Comparison of ENCODE assay signal across 9 mouse cellular contexts in the genomic region with DNA sequence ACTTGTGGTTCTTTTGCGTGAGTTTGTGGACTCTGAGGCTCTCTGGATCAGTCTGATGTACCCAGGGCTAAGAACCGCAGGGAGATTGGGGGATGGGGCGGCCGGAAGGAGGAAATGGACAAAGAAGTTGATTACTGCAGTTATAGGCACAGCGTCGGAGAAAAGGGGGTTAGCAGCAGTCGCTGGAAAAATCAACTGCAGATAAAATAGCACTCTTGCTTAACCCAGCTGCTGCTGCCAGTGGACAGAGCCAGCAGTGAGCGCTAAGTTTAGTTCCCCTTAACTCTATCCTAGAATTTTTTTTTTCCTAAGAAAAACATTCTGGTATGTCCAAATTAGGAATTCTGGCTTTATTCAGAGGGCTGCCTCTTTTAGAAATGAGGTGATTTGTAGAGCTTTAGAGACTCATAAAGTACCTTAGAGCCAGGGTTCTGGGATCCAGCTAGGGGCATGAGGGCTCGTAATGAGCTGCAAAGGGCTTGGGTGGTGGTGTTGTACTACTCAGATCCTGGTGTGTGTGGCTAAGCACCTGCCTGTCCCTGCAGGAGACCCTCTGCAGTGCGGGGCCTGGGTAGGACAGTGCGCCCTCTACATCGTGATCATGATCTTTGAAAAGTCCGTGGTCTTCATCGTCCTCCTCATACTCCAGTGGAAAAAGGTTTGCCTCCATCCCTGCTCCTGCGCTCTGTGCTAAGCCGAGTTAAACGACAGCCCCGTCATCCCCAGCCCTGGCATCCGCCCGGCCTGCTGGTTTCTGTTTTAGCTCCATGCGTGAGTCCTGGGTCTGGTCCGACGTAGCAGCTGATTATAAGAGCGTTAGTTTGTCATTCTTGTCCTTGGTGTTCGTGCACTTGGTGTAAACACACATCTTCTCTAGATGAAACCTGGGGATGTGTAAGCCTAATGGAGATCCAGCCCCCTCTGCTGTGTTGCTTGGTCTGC. TPM values are rescaled to one million over a fixed set of nuclear protein-coding genes. Genes with fewer than 3 reads are reported as not detected.
DNase-seq lines count a peak whose midpoint lies in the region; ATAC-seq and TF ChIP-seq lines count a peak whose summit lies in the region.
"Had no signal": no experiment of that assay in that cellular context is flagged by ENCODE, and none has a peak within 500 bp of the region (broad histone marks: within the 10 kb centered on the region; RNA-seq: fewer than 3 reads in every experiment).

No protein-coding gene starts in this region.

- no peak for TF ChIP-seq POLR2A in bone marrow, adult 2 months (IDR thresholded peaks at IDR 0.05; ENCODE audit: borderline replicate concordance, control insufficient read depth, low read depth, low read length)

- peak; percentile 34 for DNase-seq in embryonic facial prominence, embryonic 10.5 days (ENCODE audit: low spot score)
- DNase-seq in heart, postnatal 0 days (ENCODE audit: low spot score): peak; percentile 55
- no peak for DNase-seq in urinary bladder, postnatal 4 days (ENCODE audit: low spot score in 2 of 2)
- DNase-seq in layer of hippocampus, adult 9-11 months: no peak
- DNase-seq: thymus, adult 2 months had no signal

- no peak for TF ChIP-seq EP300 in heart, postnatal 0 days (IDR thresholded peaks at IDR 0.05; ENCODE audit: low read depth)

- TF ChIP-seq CTCF in bone marrow, adult 2 months (IDR thresholded peaks at IDR 0.05; ENCODE audit: control insufficient read depth, insufficient read depth, low read length): 0 out of 2 replicates have a peak, but pooled peaks have one; percentile 3
- TF ChIP-seq CTCF in heart, postnatal 0 days (IDR thresholded peaks at IDR 0.05; ENCODE audit: low read depth): no peak

- H3K4me2 ChIP-seq in heart, postnatal 0 days (ENCODE audit: low read depth, low read length): no peak overlapping the region
- H3K4me2 ChIP-seq in liver, embryonic 12.5 days: no peak overlapping the region
- no peak overlapping the region for H3K4me2 ChIP-seq in hindbrain, embryonic 12.5 days (replicated peaks)
- H3K4me2 ChIP-seq in forebrain, embryonic 12.5 days: no peak overlapping the region

- peaks cover 5% of the 10 kb centered on the region for H3K4me1 ChIP-seq in bone marrow, adult 2 months (ENCODE audit: control insufficient read depth, insufficient read depth, low read length)
- H3K4me1 ChIP-seq in embryonic facial prominence, embryonic 10.5 days: peaks cover 20% of the 10 kb centered on the region
- H3K4me1 ChIP-seq in heart, postnatal 0 days (ENCODE audit: control insufficient read depth, insufficient read depth): peaks cover 13% of the 10 kb centered on the region
- H3K4me1 ChIP-seq in liver, embryonic 12.5 days: peaks cover 41% of the 10 kb centered on the region
- H3K4me1 ChIP-seq in hindbrain, embryonic 12.5 days: no peaks in the 10 kb centered on the region
- no peaks in the 10 kb centered on the region; the same call in 1 of the 2 replicates for H3K4me1 ChIP-seq in forebrain, embryonic 12.5 days

- no peaks in the 10 kb centered on the region for H3K9me3 ChIP-seq in embryonic facial prominence, embryonic 10.5 days
- no peaks in the 10 kb centered on the region for H3K9me3 ChIP-seq in heart, postnatal 0 days (replicated peaks; ENCODE audit: control insufficient read depth, low read length)
- no peaks in the 10 kb centered on the region for H3K9me3 ChIP-seq in liver, embryonic 12.5 days (replicated peaks)
- no peaks in the 10 kb centered on the region for H3K9me3 ChIP-seq in hindbrain, embryonic 12.5 days (replicated peaks)
- H3K9me3 ChIP-seq in forebrain, embryonic 12.5 days: no peaks in the 10 kb centered on the region

- peak overlapping the region; percentile 12; the same call in 1 of the 2 replicates for H3K9ac ChIP-seq in heart, postnatal 0 days (replicated peaks; ENCODE audit: low read depth, low read length)
- no peak overlapping the region for H3K9ac ChIP-seq in liver, embryonic 12.5 days
- H3K9ac ChIP-seq in hindbrain, embryonic 12.5 days: no peak overlapping the region
- H3K9ac ChIP-seq in forebrain, embryonic 12.5 days: no peak overlapping the region

- H3K36me3 ChIP-seq in embryonic facial prominence, embryonic 10.5 days (replicated peaks): peaks cover 76% of the 10 kb centered on the region
- peaks cover 22% of the 10 kb centered on the region; the same call in 1 of the 2 replicates for H3K36me3 ChIP-seq in heart, postnatal 0 days (replicated peaks; ENCODE audit: control insufficient read depth, insufficient read depth, low read length)
- H3K36me3 ChIP-seq in liver, embryonic 12.5 days: peaks cover 40% of the 10 kb centered on the region
- peaks cover 24% of the 10 kb centered on the region for H3K36me3 ChIP-seq in hindbrain, embryonic 12.5 days
- H3K36me3 ChIP-seq in forebrain, embryonic 12.5 days (replicated peaks): peaks cover 26% of the 10 kb centered on the region

- ATAC-seq in heart, postnatal 0 days (ENCODE audit: insufficient read depth, low read depth): peak; percentile 31
- ATAC-seq in liver, embryonic 12.5 days: no peak
- ATAC-seq in hindbrain, embryonic 12.5 days (ENCODE audit: low FRiP score): no peak
- no peak for ATAC-seq in forebrain, embryonic 12.5 days (ENCODE audit: low FRiP score)

- WGBS in bone marrow, adult 2 months: 69% methylated on average over 25 of the region's 25 CpGs
- WGBS in embryonic facial prominence, embryonic 10.5 days: 80% methylated on average over 25 of the region's 25 CpGs
- WGBS in heart, postnatal 0 days: 45% methylated on average over 25 of the region's 25 CpGs
- WGBS in liver, embryonic 12.5 days (ENCODE audit: insufficient replicate concordance): 69% methylated on average over 25 of the region's 25 CpGs
- 91% methylated on average over 25 of the region's 25 CpGs for WGBS in hindbrain, embryonic 12.5 days
- WGBS in forebrain, embryonic 12.5 days: 89% methylated on average over 25 of the region's 25 CpGs

- no peaks in the 10 kb centered on the region for H3K27me3 ChIP-seq in embryonic facial prominence, embryonic 10.5 days (replicated peaks; ENCODE audit: low read depth, poor library complexity, severe bottlenecking)
- no peaks in the 10 kb centered on the region for H3K27me3 ChIP-seq in heart, postnatal 0 days (ENCODE audit: control insufficient read depth, insufficient read depth, low read length)
- no peaks in the 10 kb centered on the region for H3K27me3 ChIP-seq in liver, embryonic 12.5 days (replicated peaks)
- no peaks in the 10 kb centered on the region for H3K27me3 ChIP-seq in hindbrain, embryonic 12.5 days
- H3K27me3 ChIP-seq in forebrain, embryonic 12.5 days: no peaks in the 10 kb centered on the region

- no peak overlapping the region for H3K4me3 ChIP-seq in bone marrow, adult 2 months (replicated peaks; ENCODE audit: control insufficient read depth, low read depth, low read length)
- H3K4me3 ChIP-seq in embryonic facial prominence, embryonic 10.5 days: no peak overlapping the region
- H3K4me3 ChIP-seq in heart, postnatal 0 days (ENCODE audit: low read depth, low read length): no peak overlapping the region
- no peak overlapping the region for H3K4me3 ChIP-seq in liver, embryonic 12.5 days
- no peak overlapping the region for H3K4me3 ChIP-seq in hindbrain, embryonic 12.5 days
- no peak overlapping the region for H3K4me3 ChIP-seq in forebrain, embryonic 12.5 days (replicated peaks)

- H3K27ac ChIP-seq in bone marrow, adult 2 months (ENCODE audit: control insufficient read depth, insufficient read depth, low read depth, low read length, poor library complexity): peak overlapping the region; percentile 82
- peak overlapping the region; percentile 66; the same call in 1 of the 2 replicates for H3K27ac ChIP-seq in embryonic facial prominence, embryonic 10.5 days (replicated peaks)
- H3K27ac ChIP-seq in heart, postnatal 0 days (ENCODE audit: low read depth): peak overlapping the region; percentile 81
- H3K27ac ChIP-seq in liver, embryonic 12.5 days: peak overlapping the region; percentile 67
- H3K27ac ChIP-seq in hindbrain, embryonic 12.5 days: no peak overlapping the region
- no peak overlapping the region for H3K27ac ChIP-seq in forebrain, embryonic 12.5 days

RNA-seq across cellular contexts. Expression of a gene that starts 8.5 kb away (rescaled TPM):
- polyA plus RNA-seq in bone marrow, adult 2 months (2011; ENCODE audit: insufficient read depth, insufficient read length, low replicate concordance, missing spikeins): 2.1 and 4.9 TPM in 2 replicates
- polyA plus RNA-seq in embryonic facial prominence, embryonic 10.5 days (2016; fragmentation: Nextera tagmentation; extraction: Ambion mirVana): 0.52 and 0.67 TPM in 2 replicates
- 3.7 and 10.3 TPM in 2 replicates for total RNA-seq in heart, postnatal 0 days (2014; rRNA removed; ENCODE audit: low replicate concordance)
- polyA plus RNA-seq in heart, postnatal 0 days (2015; fragmentation: Nextera tagmentation; extraction: Ambion mirVana): 6.8 and 7.2 TPM in 2 replicates
- 0.49 and 0.51 TPM in 2 replicates for polyA plus RNA-seq in liver, embryonic 12.5 days (2016; fragmentation: Nextera tagmentation; extraction: Ambion mirVana)
- polyA plus RNA-seq in hindbrain, embryonic 12.5 days (2016; fragmentation: Nextera tagmentation; extraction: Ambion mirVana): 0.80 and 2.2 TPM in 2 replicates
- polyA plus RNA-seq in forebrain, embryonic 12.5 days (2016; fragmentation: Nextera tagmentation; extraction: Ambion mirVana): 0.15 and 0.47 TPM in 2 replicates

RNA-seq across cellular contexts. Expression of a gene that starts 15.8 kb away (rescaled TPM):
- polyA plus RNA-seq in bone marrow, adult 2 months (2011; ENCODE audit: insufficient read depth, insufficient read length, low replicate concordance, missing spikeins): 3.3 and 6.6 TPM in 2 replicates
- polyA plus RNA-seq in embryonic facial prominence, embryonic 10.5 days (2016; fragmentation: Nextera tagmentation; extraction: Ambion mirVana): not detected in 2 replicates
- total RNA-seq in heart, postnatal 0 days (2014; rRNA removed; ENCODE audit: low replicate concordance): 2.2 and 2.5 TPM in 2 replicates
- 0.61 and 1.0 TPM in 2 replicates for polyA plus RNA-seq in heart, postnatal 0 days (2015; fragmentation: Nextera tagmentation; extraction: Ambion mirVana)
- 8.8 and 9.2 TPM in 2 replicates for polyA plus RNA-seq in liver, embryonic 12.5 days (2016; fragmentation: Nextera tagmentation; extraction: Ambion mirVana)
- polyA plus RNA-seq in hindbrain, embryonic 12.5 days (2016; fragmentation: Nextera tagmentation; extraction: Ambion mirVana): 0.08 and 0.19 TPM in 2 replicates
- polyA plus RNA-seq in forebrain, embryonic 12.5 days (2016; fragmentation: Nextera tagmentation; extraction: Ambion mirVana): not detected in 2 replicates

RNA-seq across cellular contexts. Expression of a gene that starts 45.1 kb away (rescaled TPM):
- 5.5 and 18.2 TPM in 2 replicates for polyA plus RNA-seq in bone marrow, adult 2 months (2011; ENCODE audit: insufficient read depth, insufficient read length, low replicate concordance, missing spikeins)
- polyA plus RNA-seq in embryonic facial prominence, embryonic 10.5 days (2016; fragmentation: Nextera tagmentation; extraction: Ambion mirVana): 29.5 and 30.2 TPM in 2 replicates
- 4.7 and 9.5 TPM in 2 replicates for total RNA-seq in heart, postnatal 0 days (2014; rRNA removed; ENCODE audit: low replicate concordance)
- 9.2 and 9.9 TPM in 2 replicates for polyA plus RNA-seq in heart, postnatal 0 days (2015; fragmentation: Nextera tagmentation; extraction: Ambion mirVana)
- 16.1 and 17.3 TPM in 2 replicates for polyA plus RNA-seq in liver, embryonic 12.5 days (2016; fragmentation: Nextera tagmentation; extraction: Ambion mirVana)
- polyA plus RNA-seq in hindbrain, embryonic 12.5 days (2016; fragmentation: Nextera tagmentation; extraction: Ambion mirVana): 26.1 and 30.0 TPM in 2 replicates
- 22.6 and 25.1 TPM in 2 replicates for polyA plus RNA-seq in forebrain, embryonic 12.5 days (2016; fragmentation: Nextera tagmentation; extraction: Ambion mirVana)

RNA-seq across cellular contexts. Expression of a gene that starts 53.1 kb away (rescaled TPM):
- 0.79 and 3.0 TPM in 2 replicates for polyA plus RNA-seq in bone marrow, adult 2 months (2011; ENCODE audit: insufficient read depth, insufficient read length, low replicate concordance, missing spikeins)
- polyA plus RNA-seq in embryonic facial prominence, embryonic 10.5 days (2016; fragmentation: Nextera tagmentation; extraction: Ambion mirVana): 0.36 TPM in 1 of 2 replicates, not detected in the other
- total RNA-seq in heart, postnatal 0 days (2014; rRNA removed; ENCODE audit: low replicate concordance): 0.66 and 2.4 TPM in 2 replicates
- 0.49 and 0.72 TPM in 2 replicates for polyA plus RNA-seq in heart, postnatal 0 days (2015; fragmentation: Nextera tagmentation; extraction: Ambion mirVana)
- 74.1 and 74.2 TPM in 2 replicates for polyA plus RNA-seq in liver, embryonic 12.5 days (2016; fragmentation: Nextera tagmentation; extraction: Ambion mirVana)
- polyA plus RNA-seq in hindbrain, embryonic 12.5 days (2016; fragmentation: Nextera tagmentation; extraction: Ambion mirVana): 0.27 and 0.89 TPM in 2 replicates
- polyA plus RNA-seq in forebrain, embryonic 12.5 days (2016; fragmentation: Nextera tagmentation; extraction: Ambion mirVana): 0.08 and 0.17 TPM in 2 replicates

Comparison
In these comparisons a context has a peak if more than half of its experiments do, and no peak if none do; other contexts are left out.
1. H3K27ac ChIP-seq: peak in bone marrow, adult 2 months (single experiment), embryonic facial prominence, embryonic 10.5 days (single experiment), heart, postnatal 0 days (single experiment) and liver, embryonic 12.5 days (single experiment); none in hindbrain, embryonic 12.5 days (single experiment) and forebrain, embryonic 12.5 days (single experiment).
2. DNase-seq: peak in embryonic facial prominence, embryonic 10.5 days (single experiment) and heart, postnatal 0 days (single experiment); none in urinary bladder, postnatal 4 days (0 of 2) and layer of hippocampus, adult 9-11 months (single experiment).